Mouse (Mus musculus) erythroid progenitor cell, adult 5-6 weeks (primary cell): ENCODE data around the gene Slc48a1. TPM values are rescaled to one million over a fixed set of nuclear protein-coding genes. Genes with fewer than 3 reads are reported as not detected.

Experiments used
- ATAC-seq: replicated peaks from 2 replicates; pipeline ENCODE4 v1.8.0; 2016; ENCODE audit warnings: moderate number of reproducible peaks, mild to moderate bottlenecking, moderate TSS enrichment, inconsistent platforms; ENCODE audit not compliant: poor library complexity, low FRiP score, severe bottlenecking
- total RNA-seq, 2 experiments: library from RNA; stranded (forward) in 1 of 2; stranded (reverse) in 1 of 2; fragments of 150-400 nt in 1 of 2; fragments of 186-747, 209-891 nt in 1 of 2; gene quantifications; 2 replicates each; pipeline versions ENCODE4 v1.2.3 to v1.2.4; 2015 to 2017; ENCODE audit warnings: low replicate concordance in 2 of 2

Gene Slc48a1
- total RNA-seq, 2 experiments from 2014 or later = 96.2 to 122 TPM

GRCm38 (mm10) chr15:97836894-97837247 lies 58.6 kb downstream of the Slc48a1 start:
- ATAC-seq = no peak

- no peak for ATAC-seq
Measured at GRCm38 (mm10) chr15:97837491-97838061, 59.3 kb downstream of the Slc48a1 start.

DNA sequence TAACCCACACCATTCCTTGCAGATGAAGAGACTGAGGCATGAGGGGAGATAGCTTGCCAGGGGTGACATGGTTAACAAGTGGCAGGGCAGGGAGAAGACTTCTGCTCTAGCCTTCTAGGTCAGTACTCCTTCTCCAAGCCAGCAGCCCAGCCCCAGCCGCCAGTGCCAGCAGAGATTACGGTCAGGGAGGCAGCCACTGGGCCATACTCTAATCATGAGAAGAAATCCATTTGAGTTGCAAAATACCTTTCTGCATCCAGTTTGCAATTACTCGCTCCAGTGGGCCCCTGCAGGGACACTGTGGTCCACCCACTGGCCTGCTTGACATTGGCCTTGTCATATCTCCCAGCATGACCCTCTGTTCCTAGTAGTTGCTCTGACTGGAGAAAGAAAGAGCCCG lies 60.1 kb downstream of the Slc48a1 start:
- no peak for ATAC-seq

DNA sequence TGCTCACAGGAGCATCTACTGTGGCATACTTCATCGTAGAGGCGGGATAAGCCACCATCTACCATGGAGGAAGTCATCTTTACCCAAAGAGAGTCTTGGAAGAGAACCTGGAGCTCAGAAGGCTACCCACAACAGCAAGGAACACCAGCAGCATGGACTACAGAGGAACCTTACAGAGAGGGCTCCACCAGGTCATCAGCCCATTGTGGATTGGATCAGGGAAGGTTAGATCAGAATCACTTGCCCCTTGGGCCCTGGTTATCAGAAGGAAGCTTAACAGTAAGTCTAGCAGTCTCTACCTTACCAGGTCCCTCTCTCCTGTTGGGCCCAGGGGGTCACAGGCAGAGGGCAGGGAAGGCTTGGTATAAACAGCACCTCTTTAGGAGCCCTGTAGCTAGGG lies 60.7 kb downstream of the Slc48a1 start:
- no peak for ATAC-seq

DNA sequence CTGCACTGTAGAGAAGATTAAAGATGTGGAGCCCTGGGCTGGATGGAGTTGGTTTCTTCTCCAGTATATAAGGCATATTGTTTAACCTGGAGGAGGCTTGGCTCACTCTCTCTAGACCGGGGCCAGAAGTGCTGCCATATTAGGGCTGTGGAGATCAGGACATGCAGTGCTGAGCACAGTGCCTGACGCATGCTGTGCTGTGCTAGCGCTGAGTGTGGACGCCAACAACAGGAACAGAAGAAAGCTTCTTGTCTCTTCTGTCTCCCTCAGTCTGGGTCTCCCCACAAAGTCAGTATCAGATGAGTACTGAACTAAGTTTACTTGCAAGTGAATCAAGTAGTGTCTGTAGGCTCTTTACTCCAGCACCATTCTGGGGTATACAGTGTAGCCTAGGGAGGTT lies 61.2 kb downstream of the Slc48a1 start:
- no peak for ATAC-seq

DNA sequence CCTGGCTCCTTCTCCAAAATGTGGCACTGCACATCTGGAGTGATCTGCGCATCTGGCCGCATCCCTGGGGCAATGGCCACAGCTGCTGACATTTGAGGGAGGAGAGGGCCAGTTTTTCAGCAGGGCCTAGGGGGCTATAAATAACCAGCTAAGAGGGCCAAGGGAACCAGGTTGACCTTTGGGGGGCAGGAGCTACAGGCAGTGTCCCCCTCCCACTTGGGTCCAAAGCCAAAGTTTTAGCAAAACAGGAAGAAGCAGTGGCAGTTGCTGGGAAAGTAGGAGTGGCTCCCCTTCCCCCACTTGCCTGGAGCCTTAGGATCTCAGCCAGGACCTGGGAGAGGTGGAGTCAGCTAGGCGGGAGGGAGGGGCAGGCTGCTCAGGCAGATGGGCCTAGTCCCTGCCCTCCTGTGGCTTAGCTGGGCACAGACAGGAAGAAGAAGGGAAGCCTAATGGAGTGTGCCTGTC lies 61.7 kb downstream of the Slc48a1 start:
- ATAC-seq = peak; percentile 82

DNA sequence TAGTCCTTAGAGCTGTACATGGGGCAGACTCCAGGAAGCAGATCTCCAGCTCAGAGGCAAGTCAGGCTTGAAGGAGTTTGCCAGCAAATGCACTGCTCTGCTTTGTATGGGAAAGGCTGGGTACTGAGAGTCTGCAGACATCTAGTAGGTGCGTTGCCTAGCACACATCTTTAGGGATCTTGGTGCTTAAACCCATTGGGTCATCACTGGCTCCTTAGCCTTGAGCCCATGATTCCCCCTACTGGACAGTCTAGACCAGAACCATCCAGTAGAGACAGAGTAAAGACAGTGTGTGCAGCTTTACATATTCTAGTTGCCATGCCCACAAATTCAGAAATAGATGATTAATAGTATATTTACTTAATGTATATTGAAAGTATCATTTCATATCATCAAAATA lies 62.5 kb downstream of the Slc48a1 start:
- ATAC-seq = no peak

- no peak for ATAC-seq
Measured at GRCm38 (mm10) chr15:97841383-97841782, 63.1 kb downstream of the Slc48a1 start.

DNA sequence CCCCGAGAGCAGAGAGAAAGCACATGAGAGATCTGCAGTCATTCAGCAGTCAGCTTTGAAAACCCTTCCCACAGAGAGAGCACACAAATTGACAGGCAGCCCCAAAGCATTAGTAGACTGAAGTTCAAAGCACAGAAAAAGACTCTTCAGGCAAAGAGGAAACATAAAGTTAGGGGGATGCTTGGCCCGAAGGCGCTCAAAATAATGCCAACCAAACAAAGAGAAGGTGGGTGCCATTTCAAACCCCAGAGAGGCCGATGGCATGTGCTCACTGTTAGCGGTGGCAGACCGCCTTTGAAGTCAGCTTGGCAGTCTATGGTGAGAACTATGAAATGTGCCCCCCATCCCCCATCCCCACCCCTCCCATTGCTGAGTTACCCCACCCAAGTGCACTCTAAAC lies 63.7 kb downstream of the Slc48a1 start:
- no peak for ATAC-seq

Other genes with a start within 250 kb of the Slc48a1 start
- gene Rpap3, start 72.7 kb upstream of the Slc48a1 start, total RNA-seq (2015; ENCODE audit: low replicate concordance) = 4.2 and 5.0 TPM in 2 replicates
- 6.4 and 6.6 TPM in 2 replicates for gene Rpap3, start 72.7 kb upstream of the Slc48a1 start, total RNA-seq (2017; ENCODE audit: low replicate concordance)
- gene Endou, start 47.2 kb upstream of the Slc48a1 start, total RNA-seq (2015; ENCODE audit: low replicate concordance) = 3.8 TPM in 1 of 2 replicates, not detected in the other
- gene Endou, start 47.2 kb upstream of the Slc48a1 start, total RNA-seq (2017; ENCODE audit: low replicate concordance) = not detected in 2 replicates
- gene Rapgef3, start 10.5 kb upstream of the Slc48a1 start, total RNA-seq (2015; ENCODE audit: low replicate concordance) = not detected in 2 replicates
- gene Rapgef3, start 10.5 kb upstream of the Slc48a1 start, total RNA-seq (2017; ENCODE audit: low replicate concordance) = 3.9 TPM in 1 of 2 replicates, not detected in the other
- 15.1 and 26.8 TPM in 2 replicates for gene Hdac7, start 66.0 kb downstream of the Slc48a1 start, total RNA-seq (2015; ENCODE audit: low replicate concordance)
- gene Hdac7, start 66.0 kb downstream of the Slc48a1 start, total RNA-seq (2017; ENCODE audit: low replicate concordance) = 2.4 and 9.8 TPM in 2 replicates
- gene Vdr, start 132.1 kb downstream of the Slc48a1 start, total RNA-seq (2015; ENCODE audit: low replicate concordance) = 0.84 TPM in 1 of 2 replicates, not detected in the other
- gene Vdr, start 132.1 kb downstream of the Slc48a1 start, total RNA-seq (2017; ENCODE audit: low replicate concordance) = not detected in 2 replicates
- 2.1 and 2.5 TPM in 2 replicates for gene Tmem106c, start 185.7 kb downstream of the Slc48a1 start, total RNA-seq (2015; ENCODE audit: low replicate concordance)
- gene Tmem106c, start 185.7 kb downstream of the Slc48a1 start, total RNA-seq (2017; ENCODE audit: low replicate concordance) = 3.9 and 4.9 TPM in 2 replicates
- not detected in 2 replicates for gene Col2a1, start 226.2 kb downstream of the Slc48a1 start, total RNA-seq (2015; ENCODE audit: low replicate concordance)
- gene Col2a1, start 226.2 kb downstream of the Slc48a1 start, total RNA-seq (2017; ENCODE audit: low replicate concordance) = not detected in 2 replicates